Mouse (Mus musculus): ENCODE results near the gene Paxx.

- TF ChIP-seq CTCF (IDR thresholded peaks at IDR 0.05) (no peak), EP300 (IDR thresholded peaks at IDR 0.05; ENCODE audit: insufficient read depth, low read depth, low read length) (no peak), POLR2A (IDR thresholded peaks at IDR 0.05; ENCODE audit: insufficient read depth, low read depth, low read length) (no peak)
These were observed 52.0 kb downstream of the Paxx start for GRCm38 (mm10) chr2:25408908-25409307.

Measured in heart, adult 2 months (tissue).